Mouse (Mus musculus) hindbrain, embryonic 15.5 days (tissue): Measurements from ENCODE around the gene Tiam2. TPM values are rescaled to one million over a fixed set of nuclear protein-coding genes. Genes with fewer than 3 reads are reported as not detected.

Experiments
- ATAC-seq: fragments of 200-750 bp; cut with Nextera tagmentation; 2 replicates; pipeline ENCODE4 v1.8.0; 2017; ENCODE audit warnings: low read depth, moderate number of reproducible peaks, moderate TSS enrichment; ENCODE audit not compliant: low FRiP score
- H3K27ac ChIP-seq: fragments of 300-500 bp; sonication (generic); replicated peaks from 2 replicates; pipeline ENCODE4 v1.5.1; 2015; ENCODE audit warnings: mild to moderate bottlenecking, inconsistent platforms
- H3K27me3 ChIP-seq: fragments of 300-500 bp; sonication (generic); 2 replicates; pipeline ENCODE4 v1.6.1; 2015; ENCODE audit warnings: control low read depth, inconsistent platforms
- H3K36me3 ChIP-seq: fragments of 300-500 bp; sonication (generic); 2 replicates; pipeline ENCODE4 v1.6.1; 2015; ENCODE audit warnings: control low read depth, inconsistent platforms
- H3K4me1 ChIP-seq: fragments of 300-500 bp; sonication (generic); replicated peaks from 2 replicates; pipeline ENCODE4 v1.6.1; 2015; ENCODE audit warnings: control low read depth, inconsistent platforms
- H3K4me2 ChIP-seq: fragments of 300-500 bp; sonication (generic); 2 replicates; pipeline ENCODE4 v1.6.1; 2015; ENCODE audit warnings: moderate library complexity, mild to moderate bottlenecking, inconsistent platforms
- H3K4me3 ChIP-seq: fragments of 300-500 bp; sonication (generic); 2 replicates; pipeline ENCODE4 v1.5.1; 2015; ENCODE audit warnings: mild to moderate bottlenecking, inconsistent platforms
- H3K9ac ChIP-seq: fragments of 300-500 bp; sonication (generic); 2 replicates; pipeline ENCODE4 v1.6.1; 2015; ENCODE audit warnings: inconsistent platforms
- H3K9me3 ChIP-seq: fragments of 300-500 bp; sonication (generic); 2 replicates; pipeline ENCODE4 v1.6.1; 2016; ENCODE audit warnings: control low read depth, inconsistent platforms
- WGBS: fragments of 180-500 bp; shearing (Covaris S2); methylation state at CpG from one replicate; pipeline ENCODE4 v1.1.7; 2015; 5-methylcytosine and 5-hydroxymethylcytosine counted together
- polyA plus RNA-seq: library from polyadenylated mRNA; unstranded; fragments of >200 nt; fragmentation: Nextera tagmentation; extraction: Ambion mirVana; gene quantifications from 2 replicates; pipeline ENCODE4 v1.2.1, GENCODE M21; 2015

The Tiam2 gene
- polyA plus RNA-seq, 1 experiment from 2014 or later = 7.3 TPM

DNA sequence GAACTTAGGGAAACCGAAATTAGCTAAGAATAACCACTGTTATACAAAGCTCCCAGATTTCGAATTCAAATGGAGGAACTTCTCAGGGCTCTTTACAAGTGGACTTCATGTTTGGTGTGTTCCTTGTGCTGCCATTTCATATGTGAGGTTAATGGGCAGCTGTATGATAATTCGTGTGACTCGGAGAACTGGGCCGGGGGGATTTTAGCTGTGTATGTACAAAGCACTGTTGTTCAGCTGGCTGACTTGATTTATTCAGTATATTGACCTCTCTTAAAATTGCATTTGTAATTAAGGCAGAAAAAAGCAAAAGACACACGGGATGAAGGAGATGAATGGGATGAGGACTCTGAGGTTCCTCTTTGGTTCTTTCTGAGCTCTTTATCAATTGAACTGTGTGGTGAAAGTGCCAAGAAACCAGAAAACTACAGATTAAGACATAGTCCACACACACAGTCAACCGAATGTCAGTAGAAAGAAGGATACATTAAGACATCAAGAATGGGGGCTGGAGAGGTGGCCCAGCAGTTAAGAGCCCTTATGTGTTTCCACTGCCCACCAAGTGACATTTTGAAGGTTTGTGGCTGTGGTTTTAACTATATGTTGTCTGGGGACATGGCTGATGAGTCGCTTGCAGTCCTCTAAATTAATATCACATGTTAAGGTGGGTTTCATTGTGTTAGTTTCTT is 141.4 kb downstream of the Tiam2 start:
- H3K27ac ChIP-seq = no peak overlapping the region
- H3K4me2 ChIP-seq = no peak overlapping the region
- peaks cover 10% of the 10 kb centered on the region for H3K4me1 ChIP-seq
- H3K4me3 ChIP-seq = no peak overlapping the region
- no peak for ATAC-seq
- H3K9me3 ChIP-seq = no peaks in the 10 kb centered on the region
- H3K36me3 ChIP-seq = no peaks in the 10 kb centered on the region
- 54% methylated on average over 8 of the region's 8 CpGs for WGBS
- H3K9ac ChIP-seq = no peak overlapping the region
- no peaks in the 10 kb centered on the region for H3K27me3 ChIP-seq

DNA sequence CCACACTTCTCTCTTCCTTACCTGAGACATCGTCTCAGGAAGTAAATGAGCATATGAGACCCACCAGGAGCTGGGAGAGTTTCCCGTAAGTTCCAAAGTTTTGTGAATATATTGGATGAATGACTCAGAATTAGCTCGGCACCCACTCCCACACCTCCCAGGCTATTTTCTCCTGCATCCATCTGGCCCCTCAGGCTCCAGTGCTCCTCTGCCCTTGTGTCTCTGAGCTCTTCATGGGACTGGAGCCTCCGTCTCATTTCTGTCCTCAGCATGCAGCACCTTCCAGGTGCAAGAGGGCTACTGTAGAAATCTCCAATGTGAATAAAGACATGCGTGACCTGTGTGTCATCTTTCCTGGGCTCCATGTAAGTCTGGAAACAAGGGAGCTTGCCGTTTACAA is 145.6 kb downstream of the Tiam2 start:
- H3K27ac ChIP-seq = no peak overlapping the region
- no peaks in the 10 kb centered on the region for H3K9me3 ChIP-seq
- no peaks in the 10 kb centered on the region for H3K4me1 ChIP-seq
- WGBS = 80% methylated on average over 6 of the region's 6 CpGs
- no peaks in the 10 kb centered on the region for H3K27me3 ChIP-seq
- H3K9ac ChIP-seq = no peak overlapping the region
- no peaks in the 10 kb centered on the region for H3K36me3 ChIP-seq
- no peak for ATAC-seq
- no peak overlapping the region for H3K4me3 ChIP-seq
- no peak overlapping the region for H3K4me2 ChIP-seq

DNA sequence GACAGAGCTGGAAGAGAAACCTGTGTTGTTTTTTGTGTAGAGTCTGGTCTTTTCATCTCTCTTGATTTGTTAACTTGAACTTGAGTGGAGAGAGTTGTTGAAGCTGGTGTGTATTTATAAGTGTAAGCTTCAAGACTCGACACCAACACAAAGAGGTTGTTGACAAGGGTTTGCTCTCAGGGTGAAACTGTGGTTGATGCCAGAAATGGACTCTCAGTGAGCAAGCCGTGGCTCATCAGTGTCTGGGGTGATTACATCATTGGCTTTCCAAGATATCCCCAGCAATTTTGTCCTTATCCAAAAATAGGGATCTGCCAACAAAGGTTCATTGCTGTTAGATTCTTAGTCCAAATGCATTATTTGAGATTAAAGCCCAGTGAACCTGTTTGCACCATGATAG is 150.2 kb downstream of the Tiam2 start:
- H3K4me3 ChIP-seq = no peak overlapping the region
- WGBS = 83% methylated on average over 2 of the region's 2 CpGs
- no peak for ATAC-seq
- no peaks in the 10 kb centered on the region for H3K27me3 ChIP-seq
- H3K27ac ChIP-seq = no peak overlapping the region
- no peaks in the 10 kb centered on the region for H3K9me3 ChIP-seq
- no peaks in the 10 kb centered on the region for H3K4me1 ChIP-seq
- no peak overlapping the region for H3K9ac ChIP-seq
- H3K4me2 ChIP-seq = no peak overlapping the region
- no peaks in the 10 kb centered on the region for H3K36me3 ChIP-seq

DNA sequence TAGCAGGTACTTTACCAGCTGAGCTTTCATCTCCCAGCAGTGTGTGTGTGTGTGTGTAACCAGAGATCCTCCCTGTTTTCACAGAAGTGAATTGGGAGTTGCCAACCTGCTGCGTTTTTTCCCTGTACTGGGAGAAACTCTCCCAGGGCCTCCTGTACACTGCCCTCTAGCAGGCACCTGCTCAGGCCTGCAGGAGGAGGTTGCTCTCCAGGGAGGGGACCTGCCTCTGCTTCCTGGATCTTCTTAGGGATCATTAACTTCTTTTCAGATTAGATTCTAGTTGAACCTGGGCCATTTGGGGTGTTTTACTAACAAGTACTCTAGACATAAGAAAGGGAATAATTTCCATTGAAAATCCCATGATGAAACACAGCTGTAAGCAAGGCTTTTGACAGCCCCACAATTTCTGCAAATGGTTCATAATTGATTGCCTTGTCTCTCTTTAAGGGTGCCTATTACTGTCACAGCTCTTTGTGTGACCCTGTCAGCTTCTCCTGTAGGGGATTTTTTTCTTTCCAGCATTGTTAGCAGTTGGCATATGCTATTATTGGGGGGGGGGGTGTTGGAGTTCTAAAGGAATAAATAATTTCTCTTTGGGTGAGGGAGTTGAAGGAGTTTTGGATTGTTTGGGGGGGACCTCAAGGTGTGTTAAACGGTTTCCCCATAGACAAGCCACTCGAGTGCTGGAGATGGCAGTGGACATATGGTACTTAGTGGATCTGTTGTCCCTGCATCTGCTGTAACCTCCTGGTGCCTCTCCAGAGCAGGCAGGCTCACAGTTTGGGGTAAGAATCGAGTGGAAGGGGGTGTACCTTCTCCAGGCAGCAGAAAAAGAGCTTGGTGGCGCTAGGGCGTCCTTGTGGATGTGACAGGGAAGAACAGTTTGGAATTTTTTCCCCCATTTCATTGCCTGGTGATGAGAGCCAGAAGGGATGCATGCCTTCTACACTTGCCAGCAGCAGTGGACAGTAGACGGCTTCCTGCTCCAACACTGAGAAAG is 155.5 kb downstream of the Tiam2 start:
- Histone ChIP-seq H3K27me3 (no peaks in the 10 kb centered on the region), H3K36me3 (no peaks in the 10 kb centered on the region), H3K27ac (no peak overlapping the region), H3K4me2 (no peak overlapping the region), H3K9ac (no peak overlapping the region), H3K4me3 (no peak overlapping the region), H3K9me3 (no peaks in the 10 kb centered on the region), H3K4me1 (no peaks in the 10 kb centered on the region)
- no peak for ATAC-seq
- 67% methylated on average over 7 of the region's 7 CpGs for WGBS

DNA sequence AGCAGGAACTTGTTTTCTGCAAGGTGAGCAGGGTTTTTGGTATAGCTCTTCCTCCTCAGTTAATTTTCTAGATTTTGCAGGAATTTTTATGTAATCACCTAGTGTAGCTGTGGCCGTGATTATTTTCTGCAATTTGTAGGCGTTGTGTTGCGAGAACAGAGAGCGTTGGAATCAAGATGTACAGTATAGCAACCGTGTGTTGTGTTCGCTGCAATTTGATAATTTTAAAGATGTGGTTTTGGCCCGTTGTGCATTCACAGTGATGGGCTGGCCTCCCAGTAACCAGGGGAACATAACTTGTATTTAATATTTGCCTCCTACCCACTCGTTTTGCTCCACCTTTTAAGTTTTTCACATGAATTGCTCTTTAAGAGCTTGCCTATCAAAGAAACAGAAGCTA is 156.7 kb downstream of the Tiam2 start:
- no peak overlapping the region for H3K9ac ChIP-seq
- H3K4me2 ChIP-seq = no peak overlapping the region
- 86% methylated on average over 8 of the region's 8 CpGs for WGBS
- no peak overlapping the region for H3K27ac ChIP-seq
- ATAC-seq = no peak
- H3K4me3 ChIP-seq = no peak overlapping the region
- no peaks in the 10 kb centered on the region for H3K9me3 ChIP-seq
- H3K4me1 ChIP-seq = no peaks in the 10 kb centered on the region
- no peaks in the 10 kb centered on the region for H3K36me3 ChIP-seq
- no peaks in the 10 kb centered on the region for H3K27me3 ChIP-seq

DNA sequence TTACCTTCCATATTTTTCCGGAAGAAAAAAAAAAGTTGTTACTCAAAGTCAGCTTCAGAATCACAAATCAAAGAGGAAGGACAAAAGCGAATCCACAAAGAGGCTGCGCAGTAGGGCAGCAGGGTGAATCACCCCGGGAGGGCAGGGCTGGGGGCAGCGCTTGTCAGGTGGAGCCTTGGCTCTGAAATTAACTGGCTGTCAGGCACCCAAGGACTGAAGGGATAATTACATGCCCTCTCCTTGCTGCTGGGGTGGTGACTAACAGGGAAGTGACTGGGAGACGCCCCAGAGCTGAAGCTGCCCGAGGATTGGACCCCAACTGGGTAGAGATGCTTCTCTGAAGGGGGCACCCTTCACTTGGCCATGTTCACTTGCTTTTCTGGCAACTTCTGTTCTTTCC is 159.5 kb downstream of the Tiam2 start:
- Histone ChIP-seq H3K27me3 (no peaks in the 10 kb centered on the region), H3K27ac (no peak overlapping the region), H3K4me3 (no peak overlapping the region), H3K4me1 (no peaks in the 10 kb centered on the region), H3K9ac (no peak overlapping the region), H3K36me3 (no peaks in the 10 kb centered on the region), H3K4me2 (no peak overlapping the region), H3K9me3 (no peaks in the 10 kb centered on the region)
- WGBS = 72% methylated on average over 7 of the region's 7 CpGs
- ATAC-seq = no peak

DNA sequence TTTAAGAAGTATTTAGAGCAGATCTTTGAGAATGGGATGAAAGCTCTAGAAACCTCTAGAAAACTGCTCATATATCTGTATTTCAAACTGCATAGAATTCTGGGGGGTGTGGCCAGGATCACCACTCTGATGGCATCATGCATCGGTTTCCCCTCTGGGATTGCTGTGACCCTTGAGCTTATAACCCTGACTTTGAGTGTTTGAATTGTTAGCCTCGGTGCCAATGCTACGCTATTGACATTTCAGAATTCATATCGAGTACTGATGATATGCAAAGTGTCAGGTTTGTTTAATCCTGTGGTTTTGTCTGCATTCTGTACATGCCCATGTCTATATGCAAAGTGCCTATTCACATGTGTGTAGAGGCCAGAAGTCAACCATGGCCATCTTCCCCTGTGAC is 160.8 kb downstream of the Tiam2 start:
- no peak for ATAC-seq
- 94% methylated on average over 4 of the region's 4 CpGs for WGBS

DNA sequence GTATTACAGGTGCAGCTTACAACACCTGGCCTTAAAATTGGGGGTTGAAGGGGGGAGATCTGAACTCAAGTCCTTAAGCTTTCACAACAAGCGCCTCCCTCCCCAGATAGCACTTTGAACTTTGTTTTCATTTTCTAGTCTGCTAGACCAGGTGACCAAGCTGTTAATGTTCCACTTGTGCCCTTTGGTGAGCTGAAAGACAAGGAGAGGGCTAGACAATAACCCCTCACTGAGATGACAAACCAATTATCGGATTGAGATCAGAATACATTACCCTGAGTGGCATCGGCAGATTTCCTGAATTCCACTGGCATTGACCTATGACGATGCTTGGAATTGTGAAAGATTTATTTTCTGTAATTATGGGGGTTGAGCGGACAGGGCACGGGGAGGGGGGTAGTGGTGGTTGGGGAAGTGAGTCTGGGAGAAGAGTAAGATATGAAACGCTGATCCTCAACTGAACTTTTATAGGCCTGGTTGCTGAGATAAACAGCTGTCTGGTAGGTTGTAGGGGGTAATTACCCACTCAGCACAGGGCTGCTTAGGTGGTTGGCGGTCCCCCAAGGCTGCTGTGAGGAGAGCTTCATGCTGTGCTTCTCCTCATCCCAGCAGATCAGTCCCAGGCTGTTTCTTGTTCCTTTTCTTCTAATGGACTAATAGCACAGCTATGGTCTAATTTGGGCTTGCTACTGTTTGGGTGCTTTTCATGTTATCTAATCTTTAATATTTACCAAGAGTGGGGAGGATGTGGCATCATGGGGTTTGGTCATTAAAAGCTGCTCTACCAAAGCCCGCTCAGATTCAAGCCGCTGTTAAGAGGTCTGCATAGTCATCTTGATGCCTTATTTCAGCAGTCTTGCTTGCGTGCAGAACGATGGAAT is 161.6 kb downstream of the Tiam2 start:
- no peaks in the 10 kb centered on the region for H3K36me3 ChIP-seq
- no peaks in the 10 kb centered on the region for H3K4me1 ChIP-seq
- 75% methylated on average over 12 of the region's 12 CpGs for WGBS
- ATAC-seq = no peak
- no peak overlapping the region for H3K4me2 ChIP-seq
- no peak overlapping the region for H3K4me3 ChIP-seq
- no peaks in the 10 kb centered on the region for H3K27me3 ChIP-seq
- no peaks in the 10 kb centered on the region for H3K9me3 ChIP-seq
- no peak overlapping the region for H3K27ac ChIP-seq
- no peak overlapping the region for H3K9ac ChIP-seq

More for the DNA sequence above, 160.8 kb downstream of the Tiam2 start:
- Histone ChIP-seq H3K4me1 (no peaks in the 10 kb centered on the region), H3K4me2 (no peak overlapping the region), H3K9ac (no peak overlapping the region), H3K4me3 (no peak overlapping the region), H3K9me3 (no peaks in the 10 kb centered on the region), H3K27ac (no peak overlapping the region), H3K27me3 (no peaks in the 10 kb centered on the region), H3K36me3 (no peaks in the 10 kb centered on the region)

DNA sequence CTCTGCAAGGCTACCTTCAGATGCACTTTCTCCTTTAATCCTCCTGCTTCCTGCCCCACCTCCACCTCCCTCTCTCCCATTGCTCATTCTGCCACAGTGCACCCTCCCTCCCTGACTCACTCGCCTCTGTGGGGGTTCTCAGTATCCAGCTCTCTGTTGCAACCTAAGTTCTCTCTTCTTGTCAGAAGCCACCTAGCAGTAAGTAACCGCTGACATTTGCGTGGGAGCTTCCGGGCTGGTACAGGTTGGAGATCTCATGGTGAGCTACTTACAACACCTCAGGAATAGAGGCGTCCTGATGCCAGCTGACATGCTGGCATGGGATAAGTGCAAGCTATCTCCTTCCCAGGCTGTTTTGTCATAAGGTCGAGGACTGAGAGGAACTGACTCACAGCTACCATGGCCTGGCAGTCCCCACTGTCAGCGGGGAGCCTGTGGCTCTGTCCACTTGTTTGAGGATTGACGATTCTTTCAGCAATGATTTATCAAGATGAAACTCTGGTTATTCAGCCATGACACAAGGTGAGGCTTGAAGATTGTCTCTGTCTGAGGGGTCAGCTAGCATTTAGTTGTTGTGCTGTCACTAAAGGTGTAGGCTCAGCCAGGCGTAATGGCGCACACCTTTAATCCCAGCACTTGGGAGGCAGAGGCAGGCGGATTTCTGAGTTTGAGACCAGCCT is 164.0 kb downstream of the Tiam2 start:
- no peak overlapping the region for H3K9ac ChIP-seq
- H3K27me3 ChIP-seq = no peaks in the 10 kb centered on the region
- H3K27ac ChIP-seq = no peak overlapping the region
- ATAC-seq = no peak
- no peaks in the 10 kb centered on the region for H3K36me3 ChIP-seq
- H3K4me3 ChIP-seq = no peak overlapping the region
- WGBS = 81% methylated on average over 11 of the region's 11 CpGs
- H3K4me2 ChIP-seq = no peak overlapping the region
- no peaks in the 10 kb centered on the region for H3K9me3 ChIP-seq
- H3K4me1 ChIP-seq = no peaks in the 10 kb centered on the region

DNA sequence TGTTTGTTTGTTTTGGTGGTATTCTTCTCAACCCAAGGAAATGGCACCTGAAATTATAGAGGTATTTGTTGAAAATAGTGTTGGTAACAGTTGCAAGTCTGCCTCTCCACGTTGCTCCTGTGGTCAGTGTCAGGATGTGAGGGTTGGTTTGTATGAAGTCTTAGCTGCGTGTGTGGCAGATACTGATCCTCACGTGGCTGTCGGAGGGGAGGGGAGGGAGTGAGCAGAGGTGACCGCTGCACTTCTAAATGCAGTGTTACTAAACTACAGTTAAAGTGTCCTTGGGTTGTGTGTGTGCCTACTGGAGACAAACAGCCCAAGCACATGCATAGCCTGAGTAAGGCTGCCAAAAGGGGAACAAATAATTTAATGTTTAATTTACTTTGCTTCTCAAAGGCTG is 164.7 kb downstream of the Tiam2 start:
- Histone ChIP-seq H3K27ac (no peak overlapping the region), H3K36me3 (no peaks in the 10 kb centered on the region), H3K27me3 (no peaks in the 10 kb centered on the region), H3K4me3 (no peak overlapping the region), H3K9ac (no peak overlapping the region), H3K9me3 (no peaks in the 10 kb centered on the region), H3K4me2 (no peak overlapping the region), H3K4me1 (no peaks in the 10 kb centered on the region)
- no peak for ATAC-seq
- 74% methylated on average over 5 of the region's 5 CpGs for WGBS

DNA sequence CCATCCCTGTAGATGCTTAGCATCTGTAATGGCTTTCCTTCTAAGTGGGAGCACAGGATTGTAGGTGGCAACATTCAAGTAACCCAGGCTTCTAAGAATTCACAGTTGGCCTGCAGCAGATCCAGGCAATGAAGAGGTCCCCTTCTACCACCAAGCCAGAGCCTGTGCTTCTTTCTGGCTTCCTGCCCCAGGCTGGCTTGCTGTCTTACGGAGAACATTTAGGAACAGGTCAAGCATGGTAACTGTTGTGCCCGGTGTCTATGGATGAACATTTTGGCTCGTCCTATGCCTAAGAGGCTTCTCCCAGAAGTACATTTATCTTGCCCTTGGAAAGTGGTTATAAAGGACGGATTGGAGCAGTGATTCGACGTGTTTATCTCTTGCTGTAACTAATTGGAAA is 165.3 kb downstream of the Tiam2 start:
- WGBS = 78% methylated on average over 6 of the region's 6 CpGs
- Histone ChIP-seq H3K9ac (no peak overlapping the region), H3K36me3 (no peaks in the 10 kb centered on the region), H3K27ac (no peak overlapping the region), H3K4me1 (no peaks in the 10 kb centered on the region), H3K9me3 (no peaks in the 10 kb centered on the region), H3K4me3 (no peak overlapping the region), H3K27me3 (no peaks in the 10 kb centered on the region), H3K4me2 (no peak overlapping the region)
- no peak for ATAC-seq
